Mouse (Mus musculus): ENCODE measurements at regions not wholly inside any gene's neighbourhood (a gene's known extent, or its start where the extent isn't known, plus 50 kb on each side); places are given as distances from the start of the nearest gene placed in this dataset.
A peak's percentile ranks its signal among the peaks of the same experiment; 100 is the strongest.

- H3K27ac ChIP-seq = no peak overlapping the region
- H3K4me1 ChIP-seq = peaks cover 9% of the 10 kb centered on the region; the same call in 1 of the 2 replicates
- no peak overlapping the region for H3K9ac ChIP-seq
- H3K27me3 ChIP-seq = no peaks in the 10 kb centered on the region
- H3K4me3 ChIP-seq = no peak overlapping the region
- ATAC-seq (ENCODE audit: insufficient number of reproducible peaks, low FRiP score, low TSS enrichment, low read depth) = no peak
- no peaks in the 10 kb centered on the region for H3K9me3 ChIP-seq
- WGBS = 56% methylated on average over 9 of the region's 9 CpGs
- no peaks in the 10 kb centered on the region for H3K36me3 ChIP-seq
- no peak overlapping the region for H3K4me2 ChIP-seq
Observed at GRCm38 (mm10) chr7:136767231-136767630, 127.2 kb upstream of the Mgmt start.

GRCm38 (mm10) chr7:136780708-136781107, 113.7 kb upstream of the Mgmt start:
- Histone ChIP-seq H3K4me2 (no peak overlapping the region), H3K4me3 (no peak overlapping the region), H3K27me3 (no peaks in the 10 kb centered on the region), H3K9me3 (no peaks in the 10 kb centered on the region), H3K4me1 (peaks cover 8% of the 10 kb centered on the region), H3K36me3 (no peaks in the 10 kb centered on the region), H3K27ac (no peak overlapping the region), H3K9ac (no peak overlapping the region)
- no peak for ATAC-seq (ENCODE audit: insufficient number of reproducible peaks, low FRiP score, low TSS enrichment, low read depth)
- 37% methylated on average over 11 of the region's 11 CpGs for WGBS

- H3K4me2 ChIP-seq = no peak overlapping the region
- no peaks in the 10 kb centered on the region for H3K27me3 ChIP-seq
- no peaks in the 10 kb centered on the region for H3K36me3 ChIP-seq
- no peak for ATAC-seq (ENCODE audit: insufficient number of reproducible peaks, low FRiP score, low TSS enrichment, low read depth)
- H3K4me1 ChIP-seq = peaks cover 14% of the 10 kb centered on the region
- H3K9me3 ChIP-seq = no peaks in the 10 kb centered on the region
- WGBS = 22% methylated on average over 2 of the region's 2 CpGs
- H3K9ac ChIP-seq = no peak overlapping the region
- H3K4me3 ChIP-seq = no peak overlapping the region
- no peak overlapping the region for H3K27ac ChIP-seq
Observed at GRCm38 (mm10) chr7:136791162-136791561, 103.3 kb upstream of the Mgmt start.

GRCm38 (mm10) chr7:136792131-136792530, 102.3 kb upstream of the Mgmt start:
- ATAC-seq (ENCODE audit: insufficient number of reproducible peaks, low FRiP score, low TSS enrichment, low read depth) = no peak
- Histone ChIP-seq H3K36me3 (no peaks in the 10 kb centered on the region), H3K4me3 (no peak overlapping the region), H3K9me3 (no peaks in the 10 kb centered on the region), H3K4me2 (no peak overlapping the region), H3K27me3 (no peaks in the 10 kb centered on the region), H3K4me1 (peaks cover 14% of the 10 kb centered on the region), H3K27ac (no peak overlapping the region), H3K9ac (no peak overlapping the region)
- WGBS = 58% methylated on average over 5 of the region's 5 CpGs

GRCm38 (mm10) chr7:136796415-136796814, 98.0 kb upstream of the Mgmt start:
- peaks cover 14% of the 10 kb centered on the region for H3K4me1 ChIP-seq
- H3K9ac ChIP-seq = no peak overlapping the region
- no peak for ATAC-seq (ENCODE audit: insufficient number of reproducible peaks, low FRiP score, low TSS enrichment, low read depth)
- no peak overlapping the region for H3K27ac ChIP-seq
- no peaks in the 10 kb centered on the region for H3K9me3 ChIP-seq
- no peaks in the 10 kb centered on the region for H3K36me3 ChIP-seq
- no peaks in the 10 kb centered on the region for H3K27me3 ChIP-seq
- H3K4me2 ChIP-seq = no peak overlapping the region
- H3K4me3 ChIP-seq = no peak overlapping the region

- Histone ChIP-seq H3K9me3 (no peaks in the 10 kb centered on the region), H3K4me1 (peaks cover 5% of the 10 kb centered on the region; the same call in 1 of the 2 replicates), H3K36me3 (no peaks in the 10 kb centered on the region), H3K4me3 (no peak overlapping the region), H3K4me2 (no peak overlapping the region), H3K9ac (no peak overlapping the region), H3K27ac (no peak overlapping the region), H3K27me3 (no peaks in the 10 kb centered on the region)
- 20% methylated on average over 11 of the region's 11 CpGs for WGBS
- ATAC-seq (ENCODE audit: insufficient number of reproducible peaks, low FRiP score, low TSS enrichment, low read depth) = peak; percentile 61; the same call in 1 of the 2 replicates
Observed at GRCm38 (mm10) chr7:136797780-136798435, 96.5 kb upstream of the Mgmt start.

- 57% methylated on average over 3 of the region's 3 CpGs for WGBS
Observed at GRCm38 (mm10) chr7:136798605-136799004, 95.8 kb upstream of the Mgmt start.

GRCm38 (mm10) chr7:136807101-136807500, 87.3 kb upstream of the Mgmt start:
- H3K27me3 ChIP-seq = peaks cover 16% of the 10 kb centered on the region; the same call in 1 of the 2 replicates
- H3K27ac ChIP-seq = no peak overlapping the region
- H3K4me1 ChIP-seq = no peaks in the 10 kb centered on the region
- no peak for ATAC-seq (ENCODE audit: insufficient number of reproducible peaks, low FRiP score, low TSS enrichment, low read depth)
- H3K9ac ChIP-seq = no peak overlapping the region
- H3K9me3 ChIP-seq = no peaks in the 10 kb centered on the region
- no peak overlapping the region for H3K4me2 ChIP-seq
- H3K36me3 ChIP-seq = no peaks in the 10 kb centered on the region
- 66% methylated on average over 6 of the region's 6 CpGs for whole genome bisulfite sequencing
- no peak overlapping the region for H3K4me3 ChIP-seq

More at GRCm38 (mm10) chr7:136798605-136799004, 95.8 kb upstream of the Mgmt start:
- H3K4me1 ChIP-seq = peaks cover 5% of the 10 kb centered on the region; the same call in 1 of the 2 replicates
- no peak overlapping the region for H3K4me3 ChIP-seq
- H3K27me3 ChIP-seq = no peaks in the 10 kb centered on the region
- no peak overlapping the region for H3K4me2 ChIP-seq
- no peaks in the 10 kb centered on the region for H3K36me3 ChIP-seq
- no peaks in the 10 kb centered on the region for H3K9me3 ChIP-seq
- H3K9ac ChIP-seq = no peak overlapping the region
- ATAC-seq (ENCODE audit: insufficient number of reproducible peaks, low FRiP score, low TSS enrichment, low read depth) = no peak
- H3K27ac ChIP-seq = no peak overlapping the region

- H3K9me3 ChIP-seq = no peaks in the 10 kb centered on the region
- H3K4me1 ChIP-seq = no peaks in the 10 kb centered on the region
- no peak overlapping the region for H3K9ac ChIP-seq
- H3K27me3 ChIP-seq = peaks cover 16% of the 10 kb centered on the region; the same call in 1 of the 2 replicates
- no peaks in the 10 kb centered on the region for H3K36me3 ChIP-seq
- no peak overlapping the region for H3K27ac ChIP-seq
- H3K4me2 ChIP-seq = no peak overlapping the region
- no peak overlapping the region for H3K4me3 ChIP-seq
- no peak for ATAC-seq (ENCODE audit: insufficient number of reproducible peaks, low FRiP score, low TSS enrichment, low read depth)
Observed at GRCm38 (mm10) chr7:136807968-136808367, 86.4 kb upstream of the Mgmt start.

- H3K9me3 ChIP-seq = no peaks in the 10 kb centered on the region
- no peak overlapping the region for H3K4me3 ChIP-seq
- H3K27me3 ChIP-seq = peaks cover 12% of the 10 kb centered on the region; the same call in 1 of the 2 replicates
- no peak for ATAC-seq (ENCODE audit: insufficient number of reproducible peaks, low FRiP score, low TSS enrichment, low read depth)
- H3K9ac ChIP-seq = no peak overlapping the region
- H3K27ac ChIP-seq = no peak overlapping the region
- no peaks in the 10 kb centered on the region for H3K36me3 ChIP-seq
- 70% methylated on average over 8 of the region's 8 CpGs for WGBS
- H3K4me2 ChIP-seq = no peak overlapping the region
- H3K4me1 ChIP-seq = no peaks in the 10 kb centered on the region
Observed at GRCm38 (mm10) chr7:136809576-136809975, 84.8 kb upstream of the Mgmt start.

- no peak for ATAC-seq (ENCODE audit: insufficient number of reproducible peaks, low FRiP score, low TSS enrichment, low read depth)
- Histone ChIP-seq H3K9ac (no peak overlapping the region), H3K4me1 (no peaks in the 10 kb centered on the region), H3K27ac (no peak overlapping the region), H3K4me3 (no peak overlapping the region), H3K36me3 (no peaks in the 10 kb centered on the region), H3K9me3 (no peaks in the 10 kb centered on the region), H3K4me2 (no peak overlapping the region), H3K27me3 (no peaks in the 10 kb centered on the region)
- WGBS = 84% methylated on average over 9 of the region's 9 CpGs
Observed at GRCm38 (mm10) chr7:136813691-136814325, 80.6 kb upstream of the Mgmt start.

- no peak overlapping the region for H3K9ac ChIP-seq
Observed at GRCm38 (mm10) chr7:136814751-136815150, 79.7 kb upstream of the Mgmt start.

More at GRCm38 (mm10) chr7:136814751-136815150, 79.7 kb upstream of the Mgmt start:
- no peak overlapping the region for H3K4me3 ChIP-seq
- no peak overlapping the region for H3K4me2 ChIP-seq
- H3K4me1 ChIP-seq = no peaks in the 10 kb centered on the region
- H3K27me3 ChIP-seq = no peaks in the 10 kb centered on the region
- no peak overlapping the region for H3K27ac ChIP-seq
- H3K9me3 ChIP-seq = no peaks in the 10 kb centered on the region
- ATAC-seq (ENCODE audit: insufficient number of reproducible peaks, low FRiP score, low TSS enrichment, low read depth) = no peak
- no peaks in the 10 kb centered on the region for H3K36me3 ChIP-seq
- WGBS = 78% methylated on average over 6 of the region's 6 CpGs
